Mouse (Mus musculus) liver, postnatal 0 days (tissue): ENCODE data around the gene Pstpip1. TPM values are rescaled to one million over a fixed set of nuclear protein-coding genes. Genes with fewer than 3 reads are reported as not detected.

Experiments used
- ATAC-seq: fragments of 200-750 bp; cut with Nextera tagmentation; 2 replicates; pipeline ENCODE4 v1.8.0; 2017; ENCODE audit warnings: mild to moderate bottlenecking, moderate library complexity
- DNase-seq: peaks from one replicate; pipeline ENCODE4 v3.0.0-alpha.2; 2016
- H3K27ac ChIP-seq: fragments of 300-500 bp; sonication (generic); 2 replicates; pipeline ENCODE4 v1.5.1; 2014; ENCODE audit warnings: antibody characterized with exemption, moderate library complexity, mild to moderate bottlenecking, low read depth
- H3K27me3 ChIP-seq: fragments of 300-500 bp; sonication (generic); 2 replicates; pipeline ENCODE4 v1.6.1; 2014; ENCODE audit warnings: low read length, control low read depth, mixed read lengths; ENCODE audit not compliant: insufficient read depth
- H3K36me3 ChIP-seq: fragments of 300-500 bp; sonication (generic); replicated peaks from 2 replicates; pipeline ENCODE4 v1.6.1; 2014; ENCODE audit warnings: mild to moderate bottlenecking, control low read depth, low read length, moderate library complexity, mixed read lengths; ENCODE audit not compliant: insufficient read depth
- H3K4me1 ChIP-seq: fragments of 300-500 bp; sonication (generic); 2 replicates; pipeline ENCODE4 v1.6.1; 2014; ENCODE audit warnings: antibody characterized with exemption, mild to moderate bottlenecking, control low read depth; ENCODE audit not compliant: insufficient read depth
- H3K4me2 ChIP-seq: fragments of 300-500 bp; sonication (generic); 2 replicates; pipeline ENCODE4 v1.6.1; 2014; ENCODE audit warnings: low read depth, mild to moderate bottlenecking, low read length, moderate library complexity, mixed read lengths
- H3K4me3 ChIP-seq: fragments of 300-500 bp; sonication (generic); 2 replicates; pipeline ENCODE4 v1.5.1; 2014; ENCODE audit warnings: low read depth, low read length
- H3K9ac ChIP-seq: fragments of 300-500 bp; sonication (generic); replicated peaks from 2 replicates; pipeline ENCODE4 v1.6.1; 2014; ENCODE audit warnings: mild to moderate bottlenecking, moderate library complexity
- H3K9me3 ChIP-seq: fragments of 300-500 bp; sonication (generic); 2 replicates; pipeline ENCODE4 v1.6.1; 2016; ENCODE audit warnings: mild to moderate bottlenecking, control low read depth, low read length, mixed read lengths
- CTCF ChIP-seq: sonication (generic); IDR thresholded peaks from 2 replicates; pipeline ENCODE4 v1.5.1; 2016; ENCODE audit warnings: antibody characterized with exemption, low read depth
- EP300 ChIP-seq: IDR thresholded peaks from 2 replicates; pipeline ENCODE4 v1.6.1; 2016; ENCODE audit warnings: antibody characterized with exemption, low read depth, mild to moderate bottlenecking
- WGBS: fragments of 180-500 bp; shearing (Covaris S2); extraction: QIAGEN DNeasy Blood & Tissue Kit; methylation state at CpG from one replicate; pipeline ENCODE4 v1.1.7; 2014; ENCODE audit not compliant: insufficient replicate concordance; 5-methylcytosine and 5-hydroxymethylcytosine counted together
- polyA plus RNA-seq: library from polyadenylated mRNA; unstranded; fragments of >200 nt; fragmentation: Nextera tagmentation; extraction: Ambion mirVana; gene quantifications from 2 replicates; pipeline ENCODE4 v1.2.1, GENCODE M21; 2015

Pstpip1 gene
- polyA plus RNA-seq, 1 experiment from 2014 or later: 5.5 TPM

DNA sequence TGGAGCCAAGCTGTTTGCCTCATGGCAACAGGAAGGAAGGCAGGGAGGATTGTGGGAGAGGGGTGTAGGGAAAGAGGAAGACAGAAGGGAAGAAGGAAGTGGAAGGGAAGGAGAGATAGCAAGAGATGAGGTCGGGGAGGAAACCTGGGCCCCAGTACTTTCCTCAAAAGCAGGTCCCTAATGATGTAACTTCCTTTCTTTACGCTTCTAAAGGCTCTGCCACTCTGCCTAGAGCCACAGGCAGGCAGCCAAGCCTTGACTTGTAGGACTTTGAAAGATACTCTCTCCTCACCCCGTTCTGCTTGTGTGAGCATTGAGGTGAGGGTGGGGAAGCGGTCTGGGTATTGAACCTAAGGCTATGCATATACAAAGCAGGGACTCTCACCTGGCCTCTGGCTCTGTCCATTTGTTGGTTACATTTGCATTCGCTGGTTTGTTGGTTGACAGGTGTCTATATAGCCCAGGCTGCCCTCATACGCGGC lies 10.3 kb downstream of the Pstpip1 start:
- H3K4me1 ChIP-seq: peaks cover 11% of the 10 kb centered on the region
- H3K9ac ChIP-seq: no peak overlapping the region
- no peak overlapping the region for H3K4me3 ChIP-seq
- H3K4me2 ChIP-seq: 0 out of 2 replicates have a peak overlapping the region, but pooled peaks have one; percentile 11
- H3K27me3 ChIP-seq: no peaks in the 10 kb centered on the region
- no peak for ATAC-seq
- TF ChIP-seq EP300 (no peak), CTCF (no peak)
- no peaks in the 10 kb centered on the region for H3K36me3 ChIP-seq
- H3K27ac ChIP-seq: peak overlapping the region; percentile 44; the same call in 1 of the 2 replicates
- DNase-seq: no peak
- no peaks in the 10 kb centered on the region for H3K9me3 ChIP-seq
- WGBS: 55% methylated on average over 7 of the region's 7 CpGs

DNA sequence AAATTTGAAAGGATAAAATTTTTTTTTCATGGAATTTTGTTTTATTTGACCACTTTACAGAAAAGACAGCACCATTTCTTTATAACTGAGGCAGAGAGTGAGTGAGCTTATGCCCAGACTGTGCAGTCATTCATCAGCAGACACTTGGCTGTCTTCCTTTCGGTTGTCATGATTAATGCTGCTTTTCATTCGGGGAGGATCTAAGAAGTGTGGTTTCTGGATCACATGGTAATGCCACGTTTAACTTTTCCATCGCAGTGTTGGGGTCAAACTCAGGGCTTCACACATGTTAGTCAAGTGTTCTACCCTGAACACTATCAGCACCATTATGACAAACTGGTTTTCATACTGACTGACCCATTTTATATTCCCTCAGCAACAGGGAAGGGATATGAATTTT lies 11.3 kb downstream of the Pstpip1 start:
- no peak for ATAC-seq
- no peak overlapping the region for H3K27ac ChIP-seq
- 0 out of 2 replicates have a peak overlapping the region, but pooled peaks have one; percentile 11 for H3K4me2 ChIP-seq
- H3K9ac ChIP-seq: no peak overlapping the region
- DNase-seq: no peak
- no peaks in the 10 kb centered on the region for H3K9me3 ChIP-seq
- peaks cover 11% of the 10 kb centered on the region for H3K4me1 ChIP-seq
- WGBS: 36% methylated on average over 4 of the region's 4 CpGs
- no peaks in the 10 kb centered on the region for H3K36me3 ChIP-seq
- H3K27me3 ChIP-seq: no peaks in the 10 kb centered on the region
- TF ChIP-seq CTCF (no peak), EP300 (no peak)
- no peak overlapping the region for H3K4me3 ChIP-seq

DNA sequence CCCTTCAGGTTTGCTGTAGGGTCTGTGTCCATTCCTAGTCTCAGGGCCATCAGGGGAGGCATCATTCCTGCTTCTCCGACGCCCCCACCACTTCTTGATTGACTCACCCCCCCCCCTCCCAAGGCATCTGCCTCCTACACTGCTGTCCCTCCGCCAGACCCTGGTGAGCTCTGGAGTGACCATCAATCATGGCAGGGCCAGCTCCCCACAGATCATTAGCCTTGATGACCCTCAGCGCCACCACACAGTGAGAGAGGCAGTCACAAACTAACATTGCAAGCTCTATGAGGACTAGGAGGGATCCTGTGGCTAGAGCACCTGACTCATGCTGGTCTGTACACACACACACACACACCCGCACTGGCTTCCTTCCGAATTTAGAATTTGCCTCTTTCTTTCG lies 15.2 kb downstream of the Pstpip1 start:
- no peak for TF ChIP-seq EP300
- no peak for TF ChIP-seq CTCF
- no peak for DNase-seq
- Histone ChIP-seq H3K4me1 (peaks cover 13% of the 10 kb centered on the region), H3K27me3 (no peaks in the 10 kb centered on the region), H3K4me2 (peak overlapping the region; percentile 32; the same call in 1 of the 2 replicates), H3K27ac (peak overlapping the region; percentile 82), H3K9ac (no peak overlapping the region), H3K9me3 (no peaks in the 10 kb centered on the region), H3K36me3 (no peaks in the 10 kb centered on the region), H3K4me3 (no peak overlapping the region)
- ATAC-seq: no peak
- WGBS: 38% methylated on average over 7 of the region's 7 CpGs

DNA sequence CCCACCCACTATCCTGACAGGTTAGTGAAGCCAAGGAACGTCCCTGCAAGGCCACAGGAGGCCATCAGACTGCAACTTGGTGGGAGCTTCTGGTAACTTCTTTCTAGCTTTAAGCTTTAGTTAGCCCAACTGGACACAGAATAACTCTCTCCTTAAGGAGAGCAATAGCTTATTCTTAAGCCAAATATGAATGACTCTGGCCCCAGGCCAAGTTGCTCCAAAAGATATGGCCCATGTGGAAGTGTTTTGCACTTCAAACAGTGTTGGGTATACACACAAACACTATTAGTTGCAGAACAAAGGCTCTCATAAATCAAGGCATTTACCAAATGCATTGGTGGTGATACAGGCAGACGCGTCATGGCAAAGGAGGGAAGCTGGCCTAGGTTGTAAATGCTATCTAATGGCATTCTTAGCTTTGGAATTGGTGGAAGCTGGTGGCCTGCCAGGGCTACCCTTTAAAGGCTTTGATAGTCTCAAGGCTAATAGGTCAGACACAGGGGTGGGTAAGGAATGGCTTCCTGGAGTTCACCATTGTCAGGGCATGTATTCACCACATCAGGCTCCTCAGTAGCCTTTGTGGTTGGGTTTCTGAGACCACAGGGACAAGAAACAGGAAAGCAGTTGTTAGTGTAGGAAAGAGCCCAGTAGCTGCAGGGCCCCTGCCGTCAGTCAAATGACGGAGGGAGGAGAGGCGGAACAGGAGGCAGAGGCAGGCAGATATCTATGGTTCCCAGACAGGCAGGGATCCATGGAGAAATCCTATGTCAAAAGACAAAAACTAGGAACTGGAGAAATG lies 16.7 kb downstream of the Pstpip1 start:
- no peak overlapping the region for H3K9ac ChIP-seq
- ATAC-seq: no peak
- H3K27ac ChIP-seq: peak overlapping the region; percentile 64
- no peak overlapping the region for H3K4me2 ChIP-seq
- no peak overlapping the region for H3K4me3 ChIP-seq
- H3K4me1 ChIP-seq: peaks cover 13% of the 10 kb centered on the region
- no peaks in the 10 kb centered on the region for H3K36me3 ChIP-seq
- no peaks in the 10 kb centered on the region for H3K9me3 ChIP-seq
- TF ChIP-seq EP300 (no peak), CTCF (no peak)
- DNase-seq: no peak
- no peaks in the 10 kb centered on the region for H3K27me3 ChIP-seq
- WGBS: 49% methylated on average over 6 of the region's 6 CpGs

DNA sequence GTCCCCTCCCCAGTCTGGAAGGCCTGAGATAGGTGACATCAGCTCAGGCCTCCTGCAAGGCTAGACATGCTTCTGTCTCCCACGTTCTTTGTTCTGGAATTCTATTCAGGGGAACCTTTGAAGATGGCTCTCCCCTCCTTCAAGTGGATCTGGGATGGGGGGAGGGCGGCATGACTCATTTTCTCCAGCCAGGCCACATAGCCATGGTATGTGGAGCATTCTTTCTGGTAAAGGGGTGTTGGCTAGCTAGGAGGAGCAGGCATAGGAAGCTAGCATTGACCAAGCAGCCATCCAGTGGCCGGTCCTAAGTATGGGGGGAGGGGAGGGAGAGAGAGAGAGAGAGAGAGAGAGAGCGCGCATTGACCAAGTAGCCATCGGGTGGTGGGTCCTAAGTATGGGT lies 17.8 kb downstream of the Pstpip1 start:
- peak overlapping the region; percentile 64 for H3K27ac ChIP-seq
- H3K4me3 ChIP-seq: no peak overlapping the region
- H3K27me3 ChIP-seq: no peaks in the 10 kb centered on the region
- H3K9ac ChIP-seq: no peak overlapping the region
- no peak overlapping the region for H3K4me2 ChIP-seq
- TF ChIP-seq CTCF (no peak), EP300 (no peak)
- DNase-seq: no peak
- ATAC-seq: no peak
- H3K9me3 ChIP-seq: no peaks in the 10 kb centered on the region
- H3K36me3 ChIP-seq: no peaks in the 10 kb centered on the region
- H3K4me1 ChIP-seq: peaks cover 13% of the 10 kb centered on the region
- WGBS: 60% methylated on average over 6 of the region's 6 CpGs

DNA sequence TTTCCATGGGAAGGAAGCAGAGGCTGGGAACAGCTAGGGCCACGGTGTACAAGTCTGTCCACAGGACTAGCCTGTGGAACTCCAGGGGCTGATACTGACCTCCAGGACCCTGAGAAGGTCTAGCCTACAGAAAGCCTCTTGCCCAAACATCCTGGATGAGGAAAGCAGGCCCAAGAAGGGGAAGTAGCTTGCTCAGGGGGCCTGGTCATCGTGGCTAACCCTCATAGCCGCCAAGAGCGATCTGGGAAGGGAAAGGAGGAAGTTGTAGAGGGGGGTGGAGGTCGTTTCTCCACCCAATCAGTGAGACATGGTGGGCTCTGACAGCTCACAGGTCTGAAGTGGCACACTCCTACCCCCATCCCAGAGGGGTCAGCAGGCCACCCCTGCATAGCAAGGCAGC lies 18.4 kb downstream of the Pstpip1 start:
- peak; percentile 64 for ATAC-seq
- 0 out of 2 replicates have a peak overlapping the region, but pooled peaks have one; percentile 26 for H3K4me2 ChIP-seq
- H3K9ac ChIP-seq: no peak overlapping the region
- WGBS: 39% methylated on average over 5 of the region's 5 CpGs
- peaks cover 13% of the 10 kb centered on the region for H3K4me1 ChIP-seq
- H3K9me3 ChIP-seq: no peaks in the 10 kb centered on the region
- H3K36me3 ChIP-seq: no peaks in the 10 kb centered on the region
- H3K4me3 ChIP-seq: no peak overlapping the region
- H3K27ac ChIP-seq: peak overlapping the region; percentile 64
- DNase-seq: peak; percentile 61
- TF ChIP-seq EP300: no peak
- H3K27me3 ChIP-seq: no peaks in the 10 kb centered on the region
